Mouse (Mus musculus): Measurements from ENCODE around the gene Gusb.

Gusb gene

GRCm38 (mm10) chr5:130023767-130024539, 21.1 kb upstream of the Gusb start:
- peak; percentile 92 for DNase-seq

DNA sequence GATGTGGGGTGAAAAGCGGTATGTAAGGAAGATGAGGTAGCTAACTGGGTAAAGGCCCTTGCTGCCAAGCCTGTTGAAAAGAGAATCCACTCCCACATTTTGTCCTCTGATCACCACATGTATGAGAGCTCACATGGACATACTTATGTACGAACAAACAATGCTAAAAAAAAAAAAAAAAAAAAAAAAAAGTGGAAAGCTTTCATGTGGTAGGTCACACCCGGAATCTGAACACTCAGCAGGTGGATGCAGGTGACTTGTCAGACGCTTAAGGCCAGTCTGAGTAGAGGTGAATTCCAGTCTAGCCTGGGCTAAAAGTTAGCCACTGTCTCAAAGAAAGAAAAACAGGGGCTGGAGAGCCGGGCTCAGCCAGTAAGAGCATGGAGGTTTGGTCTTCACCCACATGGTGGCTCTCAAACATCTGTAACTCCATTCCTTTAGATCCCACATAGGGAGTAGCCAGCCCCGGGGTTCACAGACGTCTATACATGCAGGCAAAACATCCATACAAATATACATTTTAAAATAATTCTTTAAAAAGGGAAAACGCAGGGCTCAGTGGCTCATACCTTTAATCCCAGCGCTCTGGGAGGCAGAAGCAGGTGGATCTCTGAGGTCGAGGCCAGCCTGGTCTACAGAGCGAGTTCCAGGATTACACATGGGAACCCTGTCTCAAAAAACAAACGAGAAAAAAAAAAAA, 20.4 kb upstream of the Gusb start:
- DNase-seq: no peak

DNA sequence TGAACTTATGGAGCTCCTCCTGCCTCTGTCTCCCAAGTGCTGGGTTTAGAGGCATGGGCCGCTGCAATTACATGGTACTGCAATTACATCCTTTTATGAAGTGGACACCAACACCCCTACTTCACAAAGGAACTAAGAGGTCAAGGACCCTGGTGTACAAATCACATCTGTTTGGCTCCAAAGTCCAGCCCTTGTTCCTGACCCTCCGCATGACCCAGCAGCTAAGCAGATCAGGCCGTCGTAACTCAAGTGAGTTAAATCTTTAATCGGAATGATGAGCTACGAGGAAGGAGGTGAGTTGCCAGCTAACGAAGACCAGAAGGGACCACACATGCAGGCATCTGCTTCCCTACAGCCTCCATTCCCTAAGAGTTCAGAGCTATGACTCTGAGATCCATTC, 19.5 kb upstream of the Gusb start:
- no peak for DNase-seq

GRCm38 (mm10) chr5:130021361-130021966, 18.6 kb upstream of the Gusb start:
- DNase-seq: no peak

DNA sequence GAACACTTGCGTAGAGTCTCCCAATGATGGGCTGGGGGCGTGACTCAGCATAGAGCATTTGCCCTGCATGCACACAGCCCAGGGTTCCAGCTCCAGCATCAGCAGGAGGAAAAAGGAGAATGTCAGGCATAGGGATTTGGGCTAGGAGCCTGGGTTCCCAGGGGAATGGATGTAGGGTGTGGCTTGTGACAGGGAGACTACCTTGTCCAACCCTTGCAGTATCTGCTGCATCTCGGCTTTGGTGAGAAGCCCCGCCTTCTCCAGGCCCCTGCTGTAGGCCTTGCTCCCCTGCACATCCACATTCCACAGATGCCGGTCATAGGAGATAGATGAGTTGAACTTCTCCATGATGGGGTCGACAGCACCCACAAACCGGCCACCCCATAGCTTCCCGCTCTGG, 16.6 kb upstream of the Gusb start:
- no peak for DNase-seq

DNA sequence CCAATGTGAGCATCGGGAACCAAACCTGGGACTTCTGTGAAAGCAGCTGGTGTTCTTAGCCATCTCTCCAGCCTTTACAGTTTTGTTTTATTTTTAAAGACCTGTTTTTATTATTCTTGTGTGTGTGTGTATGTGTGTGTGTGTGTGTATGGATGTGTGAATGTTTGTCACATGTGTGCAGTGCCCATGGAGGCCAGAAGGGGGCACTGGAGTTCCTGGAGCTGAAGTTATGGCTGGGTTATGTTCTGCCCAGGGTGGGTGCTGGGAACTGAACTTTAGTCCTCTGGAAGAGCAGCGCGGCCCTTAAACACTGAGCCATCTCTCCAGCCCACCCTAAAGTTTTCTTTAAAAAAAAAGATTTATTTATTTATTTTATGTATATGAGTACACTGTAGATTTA, 12.3 kb upstream of the Gusb start:
- no peak for DNase-seq

GRCm38 (mm10) chr5:130010961-130011360, 8.1 kb upstream of the Gusb start:
- no peak for DNase-seq

DNA sequence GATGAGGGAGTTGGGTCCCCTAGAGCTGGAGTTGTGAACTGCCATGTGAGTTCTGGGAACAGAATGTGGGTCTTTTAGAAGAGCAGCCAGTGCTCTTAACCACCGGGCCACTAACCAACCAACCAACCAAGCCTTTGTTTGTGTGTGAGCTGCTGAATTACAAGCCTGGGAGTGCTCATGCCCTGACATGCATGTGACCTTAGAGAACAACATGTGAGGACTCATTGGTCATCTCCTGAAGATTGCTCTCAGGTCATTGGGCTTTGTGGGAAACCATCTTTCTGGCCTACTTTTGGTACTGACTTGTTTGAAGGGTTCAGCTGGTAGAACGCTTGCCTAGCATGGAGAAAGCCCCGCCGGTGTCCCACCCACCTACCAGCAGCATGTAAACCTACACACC, 6.9 kb upstream of the Gusb start:
- no peak for DNase-seq

DNA sequence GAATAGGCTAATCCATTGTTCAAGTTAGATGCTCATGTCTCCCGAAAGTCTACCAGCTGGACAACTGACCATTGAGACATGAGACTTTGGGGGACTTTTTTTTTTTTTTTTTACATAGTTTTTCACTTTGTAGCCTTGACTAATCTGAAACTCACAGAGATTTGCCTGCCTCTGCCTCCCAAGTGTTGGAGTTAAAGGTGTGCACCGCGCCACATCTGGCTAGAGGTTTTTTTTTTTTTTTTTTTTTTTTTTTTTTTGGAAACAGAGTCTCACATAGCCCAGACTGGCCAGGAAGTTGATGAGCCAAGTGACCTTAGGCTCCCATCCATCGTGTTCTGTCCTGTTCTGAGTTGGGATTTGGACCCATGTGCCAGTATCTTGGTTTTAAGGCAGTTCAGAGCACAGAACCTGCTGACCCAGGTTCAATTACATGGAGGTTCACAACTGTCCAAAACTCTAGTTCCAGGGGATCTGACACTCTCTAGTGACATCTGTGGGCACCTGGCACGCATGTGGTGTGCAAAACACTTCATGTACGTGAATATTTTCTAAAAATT, 5.3 kb upstream of the Gusb start:
- DNase-seq: no peak

- DNase-seq: no peak
These were observed 4.5 kb upstream of the Gusb start for GRCm38 (mm10) chr5:130007344-130007743.

DNA sequence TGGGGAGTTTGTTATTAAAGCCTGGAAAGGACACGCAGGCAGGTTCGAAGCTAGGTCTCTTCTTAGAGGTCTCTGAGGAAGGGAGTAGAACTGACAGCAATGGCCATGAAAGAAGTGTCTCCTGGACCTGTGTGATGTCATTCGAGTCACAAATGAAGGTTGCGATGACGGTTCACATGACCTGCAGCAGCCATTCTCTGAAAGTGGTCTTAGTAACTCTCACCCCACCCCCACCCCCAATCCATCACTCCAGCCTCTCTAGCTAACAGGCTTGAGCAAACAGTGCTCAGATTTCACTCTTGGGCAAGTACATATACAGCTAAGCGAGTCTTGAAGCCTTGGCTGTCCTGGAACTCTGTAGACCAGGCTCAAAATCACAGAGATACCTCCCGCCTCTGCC, 380 bp upstream of the Gusb start:
- DNase-seq: peak; percentile 47

- no peak for DNase-seq
These were observed 1.4 kb downstream of the Gusb start for GRCm38 (mm10) chr5:130001356-130001987.

- no peak for DNase-seq
These were observed 2.1 kb downstream of the Gusb start for GRCm38 (mm10) chr5:130000735-130001134.

DNA sequence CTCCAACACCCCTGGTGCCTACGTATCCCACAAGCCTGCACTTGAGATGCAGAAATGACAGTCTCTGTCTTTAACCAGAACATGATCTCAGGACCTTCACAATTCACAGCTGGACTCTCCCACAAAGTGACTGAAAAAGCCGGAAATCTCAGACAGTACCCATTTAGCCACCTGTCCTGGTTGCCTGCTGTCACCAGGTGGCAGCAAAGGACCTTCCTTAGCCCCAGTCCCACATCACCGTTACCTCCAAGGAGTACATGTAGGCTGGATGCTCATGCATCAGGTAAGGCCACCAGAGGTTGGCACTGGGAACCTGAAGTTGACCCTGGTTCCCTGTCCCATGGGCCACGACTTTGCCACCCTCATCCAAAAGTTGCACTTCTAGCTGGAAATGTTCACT, 3.8 kb downstream of the Gusb start:
- peak; percentile 73 for DNase-seq

DNA sequence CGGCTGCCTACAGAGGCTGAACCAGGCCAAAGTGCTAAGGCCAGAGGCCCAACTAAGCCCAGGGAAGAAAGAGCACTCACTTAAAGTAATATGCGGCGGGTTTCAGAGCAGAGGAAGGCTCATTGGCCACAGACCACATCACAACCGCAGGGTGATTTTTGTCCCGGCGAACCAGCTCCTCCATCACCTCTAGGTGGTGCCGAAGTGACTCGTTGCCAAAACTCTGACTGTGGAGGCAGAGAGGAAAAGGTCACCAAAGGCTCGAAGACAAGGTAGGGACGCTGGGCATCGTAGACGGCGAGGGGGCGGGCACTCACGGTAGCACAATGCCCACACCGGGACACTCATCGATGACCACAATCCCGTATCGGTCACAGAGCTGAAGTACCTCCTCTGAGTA, 5.1 kb downstream of the Gusb start:
- DNase-seq: no peak

DNA sequence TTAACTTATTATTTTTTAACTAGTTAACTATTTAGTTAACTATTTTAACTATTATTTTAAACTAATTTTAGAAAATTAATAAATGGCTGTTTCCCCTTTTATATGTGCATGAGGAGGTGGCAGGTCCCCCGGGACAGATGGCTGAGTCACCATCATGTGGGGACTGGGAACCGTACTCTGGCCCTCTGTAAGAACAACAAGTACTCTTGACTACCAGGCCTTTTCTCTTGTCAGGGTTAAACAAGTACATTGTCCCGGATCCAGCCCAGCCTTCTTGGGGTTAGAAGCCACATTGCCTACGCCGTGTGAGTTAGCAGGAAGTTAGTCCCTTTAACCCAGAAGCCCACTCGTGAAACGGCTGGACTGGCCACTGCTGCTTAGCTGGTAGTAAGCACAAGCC, 7.9 kb downstream of the Gusb start:
- DNase-seq: no peak

DNA sequence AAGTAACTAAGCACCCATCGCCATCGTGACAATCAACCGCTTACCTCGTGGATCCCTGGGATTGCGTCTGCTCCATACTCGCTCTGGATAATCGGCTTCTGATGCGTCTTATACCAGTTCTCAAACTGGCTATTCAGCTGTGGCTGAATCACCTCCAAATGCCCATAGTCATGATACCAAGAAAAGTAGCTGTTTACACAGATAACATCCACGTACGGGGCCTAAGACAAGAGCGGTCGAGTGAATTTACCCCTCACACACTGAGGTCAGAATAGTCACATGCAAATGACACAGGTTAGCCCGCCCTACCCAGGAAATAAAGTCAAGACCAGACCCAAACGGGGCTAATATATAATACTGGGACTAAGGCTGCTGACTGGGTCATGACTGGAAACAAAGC, 9.5 kb downstream of the Gusb start:
- DNase-seq: no peak

GRCm38 (mm10) chr5:129991898-129992297, 11.0 kb downstream of the Gusb start:
- no peak for DNase-seq

DNA sequence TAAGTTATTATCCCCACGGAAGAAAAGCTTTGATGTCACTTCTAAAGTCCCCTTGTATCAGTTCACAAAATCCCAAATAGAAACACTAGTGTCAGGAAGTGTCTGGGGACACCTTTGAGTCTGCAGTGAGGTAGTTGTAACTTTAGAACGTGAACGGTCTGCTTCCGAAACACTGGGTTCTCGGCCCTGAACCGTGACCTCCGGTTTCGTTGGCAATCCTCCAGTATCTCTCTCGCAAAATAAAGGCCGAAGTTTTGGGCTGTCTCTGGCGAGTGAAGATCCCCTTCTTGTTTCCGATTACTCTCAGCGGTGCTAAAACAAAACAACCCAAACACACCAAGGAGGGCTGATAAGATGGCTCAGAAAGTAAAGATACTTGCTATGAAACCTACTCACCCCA, 13.5 kb downstream of the Gusb start:
- DNase-seq: no peak

GRCm38 (mm10) chr5:129980216-129980615, 22.6 kb downstream of the Gusb start:
- DNase-seq: no peak

DNA sequence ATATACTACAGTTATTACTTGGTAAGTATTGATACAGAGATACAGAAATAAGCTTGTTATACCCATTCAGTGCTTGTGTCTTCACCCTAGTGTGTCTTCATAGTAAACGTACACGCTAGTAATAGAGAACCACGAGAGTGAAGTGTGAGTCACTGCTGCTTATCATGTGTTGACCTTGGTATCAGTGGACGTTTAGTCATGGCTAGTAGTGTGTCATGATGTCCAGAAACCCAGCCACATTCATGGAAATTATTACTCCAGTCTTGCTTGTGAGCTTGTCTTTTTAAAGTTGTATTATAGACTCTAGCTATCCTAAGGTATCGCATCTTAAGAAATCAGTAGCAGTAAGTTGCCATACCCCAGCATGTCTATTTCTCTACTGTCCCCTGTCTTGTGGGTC, 24.2 kb downstream of the Gusb start:
- no peak for DNase-seq

GRCm38 (mm10) chr5:129977768-129978167, 25.1 kb downstream of the Gusb start:
- no peak for DNase-seq

DNA sequence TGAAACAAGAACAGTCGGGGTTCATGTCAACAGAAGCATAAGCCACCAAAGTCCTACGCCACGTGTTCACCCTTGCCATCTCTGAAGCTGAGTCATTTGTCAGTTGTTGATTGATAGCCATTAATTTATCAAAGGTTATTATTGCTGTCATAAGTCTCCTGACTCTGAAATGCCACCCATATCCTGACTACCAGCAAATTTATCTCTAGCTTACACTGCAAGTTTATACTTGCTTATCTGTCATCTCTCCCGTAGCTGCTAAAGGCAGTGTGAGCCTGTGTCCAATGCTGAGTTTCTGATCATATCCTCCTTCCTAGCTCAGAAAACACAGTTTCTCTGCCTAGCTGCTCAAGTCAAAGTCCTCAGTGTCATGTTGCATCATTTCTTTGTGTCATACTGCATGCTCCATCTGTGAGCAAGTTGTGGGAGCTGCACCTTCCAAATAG, 28.0 kb downstream of the Gusb start:
- no peak for DNase-seq

All from embryo, embryonic 11 days (tissue).